Mouse (Mus musculus) layer of hippocampus, adult 2 months (tissue): ENCODE data around the gene Dnal4. TPM values are rescaled to one million over a fixed set of nuclear protein-coding genes. Genes with fewer than 3 reads are reported as not detected.

ENCODE experiments used
- DNase-seq, 2 experiments: peaks; one replicate each; pipeline ENCODE4 v3.0.0; 2022; ENCODE audit warnings: low spot score in 2 of 2
- H3K27ac ChIP-seq: fragments of 200-600 bp; 2 replicates; pipeline ENCODE4 v1.8.1; 2022
- H3K4me3 ChIP-seq: fragments of 200-600 bp; 2 replicates; pipeline ENCODE4 v1.8.1; 2022; ENCODE audit warnings: mild to moderate bottlenecking
- CTCF ChIP-seq: fragments of 200-600 bp; conservative IDR thresholded peaks from 2 replicates; pipeline ENCODE4 v1.8.1; 2022; ENCODE audit warnings: antibody characterized with exemption, mild to moderate bottlenecking, moderate library complexity
- total RNA-seq, 2 experiments: library from RNA; stranded (reverse); gene quantifications; 2 replicates each; pipeline ENCODE4 v1.2.3; 2021

Dnal4 gene
- total RNA-seq, 2 experiments from 2014 or later, result 55.5 to 64.8 TPM

GRCm38 (mm10) chr15:79752742-79753419 is 24.8 kb downstream of the Dnal4 start:
- peak; percentile 77 to 86 for DNase-seq
- Histone ChIP-seq H3K27ac (peak overlapping the region; percentile 3; the same call in 1 of the 2 replicates), H3K4me3 (no peak overlapping the region)
- TF ChIP-seq CTCF, result peak; percentile 100

GRCm38 (mm10) chr15:79751772-79752171 is 25.9 kb downstream of the Dnal4 start:
- Histone ChIP-seq H3K27ac (no peak overlapping the region), H3K4me3 (no peak overlapping the region)
- no peak for TF ChIP-seq CTCF
- no peak for DNase-seq

GRCm38 (mm10) chr15:79750266-79750665 is 27.4 kb downstream of the Dnal4 start:
- TF ChIP-seq CTCF, result no peak
- no peak overlapping the region for H3K27ac ChIP-seq
- H3K4me3 ChIP-seq, result no peak overlapping the region
- DNase-seq, result no peak

GRCm38 (mm10) chr15:79749162-79749561 is 28.5 kb downstream of the Dnal4 start:
- DNase-seq, result no peak
- Histone ChIP-seq H3K27ac (no peak overlapping the region), H3K4me3 (no peak overlapping the region)
- TF ChIP-seq CTCF, result no peak

GRCm38 (mm10) chr15:79747998-79748397 is 29.7 kb downstream of the Dnal4 start:
- no peak for DNase-seq
- peak; percentile 72 for TF ChIP-seq CTCF
- H3K4me3 ChIP-seq, result no peak overlapping the region
- no peak overlapping the region for H3K27ac ChIP-seq

GRCm38 (mm10) chr15:79745883-79746282 is 31.8 kb downstream of the Dnal4 start:
- H3K4me3 ChIP-seq, result no peak overlapping the region
- no peak for DNase-seq
- TF ChIP-seq CTCF, result no peak
- H3K27ac ChIP-seq, result no peak overlapping the region

- DNase-seq, result no peak
- H3K4me3 ChIP-seq, result no peak overlapping the region
- no peak for TF ChIP-seq CTCF
- H3K27ac ChIP-seq, result no peak overlapping the region
Measured at GRCm38 (mm10) chr15:79745312-79745711, 32.3 kb downstream of the Dnal4 start.

- DNase-seq, result no peak
- Histone ChIP-seq H3K27ac (no peak overlapping the region), H3K4me3 (no peak overlapping the region)
- no peak for TF ChIP-seq CTCF
Measured at GRCm38 (mm10) chr15:79744742-79745141, 32.9 kb downstream of the Dnal4 start.

- no peak for TF ChIP-seq CTCF
- H3K27ac ChIP-seq, result no peak overlapping the region
- no peak for DNase-seq
- H3K4me3 ChIP-seq, result no peak overlapping the region
Measured at GRCm38 (mm10) chr15:79744001-79744400, 33.6 kb downstream of the Dnal4 start.

GRCm38 (mm10) chr15:79742706-79743023 is 35.0 kb downstream of the Dnal4 start:
- DNase-seq, result no peak
- Histone ChIP-seq H3K4me3 (peak overlapping the region; percentile 81), H3K27ac (peak overlapping the region; percentile 92)
- no peak for TF ChIP-seq CTCF

- peak within 1 kb of the TSS; percentile 81 for H3K4me3 ChIP-seq
- 0 out of 2 replicates have a peak, but pooled peaks have one; percentile 4 for TF ChIP-seq CTCF
- DNase-seq, result peak; percentile 90 to 91
- H3K27ac ChIP-seq, result peak within 1 kb of the TSS; percentile 92
Measured at GRCm38 (mm10) chr15:79741921-79742705, 35.5 kb downstream of the Dnal4 start, which contains the start of gene Sun2. Gene Sun2 (minus strand): TSS chr15:79742536.

GRCm38 (mm10) chr15:79741173-79741858 is 36.3 kb downstream of the Dnal4 start:
- Histone ChIP-seq H3K4me3 (peak overlapping the region; percentile 81), H3K27ac (peak overlapping the region; percentile 92)
- TF ChIP-seq CTCF, result no peak
- no peak for DNase-seq

- no peak for DNase-seq
- 0 out of 2 replicates have a peak overlapping the region, but pooled peaks have one; percentile 51 for H3K27ac ChIP-seq
- H3K4me3 ChIP-seq, result no peak overlapping the region; the same call in 1 of the 2 replicates
- TF ChIP-seq CTCF, result no peak
Measured at GRCm38 (mm10) chr15:79740739-79741138, 36.9 kb downstream of the Dnal4 start.
